Mouse (Mus musculus) stomach, embryonic 14.5 days (tissue): ENCODE measurements at regions not wholly inside any gene's neighbourhood (a gene's known extent, or its start where the extent isn't known, plus 50 kb on each side); places are given as distances from the start of the nearest gene placed in this dataset.

Source experiments
- ATAC-seq: fragments of 200-750 bp; cut with Nextera tagmentation; 2 replicates; pipeline ENCODE4 v1.8.0; 2017; ENCODE audit warnings: low read depth, moderate TSS enrichment; ENCODE audit not compliant: insufficient number of reproducible peaks, insufficient read depth, low FRiP score
- H3K27ac ChIP-seq: fragments of 300-500 bp; sonication (generic); 2 replicates; pipeline ENCODE4 v1.5.1; 2014; ENCODE audit warnings: mild to moderate bottlenecking, low read length, moderate library complexity, mixed read lengths
- H3K27me3 ChIP-seq: fragments of 300-500 bp; sonication (generic); 2 replicates; pipeline ENCODE4 v1.6.1; 2014; ENCODE audit warnings: low read length, control low read depth, mixed read lengths; ENCODE audit not compliant: control insufficient read depth, insufficient read depth
- H3K36me3 ChIP-seq: fragments of 300-500 bp; sonication (generic); 2 replicates; pipeline ENCODE4 v1.6.1; 2014; ENCODE audit warnings: mild to moderate bottlenecking, control low read depth, low read length, moderate library complexity, mixed read lengths; ENCODE audit not compliant: control insufficient read depth, insufficient read depth
- H3K4me1 ChIP-seq: fragments of 300-500 bp; sonication (generic); 2 replicates; pipeline ENCODE4 v1.6.1; 2014; ENCODE audit warnings: low read length, control low read depth, mixed read lengths; ENCODE audit not compliant: control insufficient read depth, insufficient read depth
- H3K4me2 ChIP-seq: fragments of 300-500 bp; sonication (generic); replicated peaks from 2 replicates; pipeline ENCODE4 v1.6.1; 2014; ENCODE audit warnings: low read depth, low read length, control low read depth
- H3K4me3 ChIP-seq: fragments of 300-500 bp; sonication (generic); 2 replicates; pipeline ENCODE4 v1.5.1; 2014; ENCODE audit warnings: low read depth, low read length, control low read depth
- H3K9ac ChIP-seq: fragments of 300-500 bp; sonication (generic); replicated peaks from 2 replicates; pipeline ENCODE4 v1.6.1; 2014; ENCODE audit warnings: low read depth, mild to moderate bottlenecking, control low read depth, low read length, moderate library complexity, mixed read lengths
- H3K9me3 ChIP-seq: fragments of 300-500 bp; sonication (generic); 2 replicates; pipeline ENCODE4 v1.6.1; 2016; ENCODE audit warnings: low read depth, low read length, control low read depth; ENCODE audit not compliant: control insufficient read depth
- WGBS: fragments of 180-500 bp; shearing (Covaris S2); extraction: QIAGEN DNeasy Blood & Tissue Kit; methylation state at CpG from one replicate; pipeline ENCODE4 v1.1.7; 2014; 5-methylcytosine and 5-hydroxymethylcytosine counted together

DNA sequence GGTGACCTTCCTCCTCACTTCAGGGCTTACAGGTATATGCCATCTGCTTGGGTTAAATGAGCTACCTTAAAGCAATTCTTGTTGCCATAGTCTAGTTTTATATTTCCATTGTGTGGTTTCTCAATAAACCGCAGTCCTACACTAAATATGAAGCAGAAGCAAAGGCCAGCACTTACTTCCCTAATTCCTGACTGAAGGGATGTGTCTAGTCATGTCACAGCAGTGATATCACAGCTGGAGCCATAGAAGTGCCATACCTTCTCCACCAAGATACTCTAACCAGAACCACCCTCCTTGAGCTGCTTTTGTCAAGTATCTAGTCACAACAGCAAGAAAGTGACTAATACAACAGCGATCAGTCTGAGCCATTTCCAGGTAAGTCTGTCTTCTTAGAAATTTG is 283.6 kb upstream of the Myo3a start:
- 92% methylated on average over 2 of the region's 2 CpGs for WGBS
- H3K9ac ChIP-seq = no peak overlapping the region
- H3K27me3 ChIP-seq = no peaks in the 10 kb centered on the region
- H3K36me3 ChIP-seq = no peaks in the 10 kb centered on the region
- H3K4me2 ChIP-seq = no peak overlapping the region
- H3K4me1 ChIP-seq = no peaks in the 10 kb centered on the region
- H3K9me3 ChIP-seq = no peaks in the 10 kb centered on the region
- H3K27ac ChIP-seq = no peak overlapping the region
- no peak for ATAC-seq
- no peak overlapping the region for H3K4me3 ChIP-seq

DNA sequence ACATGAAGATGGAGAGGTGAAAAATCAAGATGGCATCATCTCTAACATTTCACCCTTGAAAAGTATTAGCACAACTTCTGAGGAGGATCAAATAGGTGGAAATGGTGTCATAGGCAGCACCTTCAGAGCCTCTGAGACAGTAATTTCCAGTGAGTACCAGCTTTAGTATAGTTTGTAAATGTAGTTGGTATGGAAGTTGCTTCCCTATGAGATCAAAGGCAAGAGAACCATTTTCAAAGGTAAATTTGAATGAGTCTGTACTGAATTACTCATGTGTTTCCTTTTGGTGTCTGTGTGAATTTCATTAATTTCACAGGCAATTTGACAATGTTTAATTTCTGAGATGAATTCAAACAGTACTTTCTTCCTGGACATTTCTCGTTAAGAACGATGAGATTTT is 280.8 kb upstream of the Myo3a start:
- Histone ChIP-seq H3K36me3 (no peaks in the 10 kb centered on the region), H3K27me3 (no peaks in the 10 kb centered on the region), H3K4me2 (no peak overlapping the region), H3K9ac (no peak overlapping the region), H3K4me3 (no peak overlapping the region), H3K4me1 (no peaks in the 10 kb centered on the region), H3K9me3 (no peaks in the 10 kb centered on the region), H3K27ac (no peak overlapping the region)
- ATAC-seq = no peak
- WGBS = 93% methylated on average over 2 of the region's 2 CpGs

DNA sequence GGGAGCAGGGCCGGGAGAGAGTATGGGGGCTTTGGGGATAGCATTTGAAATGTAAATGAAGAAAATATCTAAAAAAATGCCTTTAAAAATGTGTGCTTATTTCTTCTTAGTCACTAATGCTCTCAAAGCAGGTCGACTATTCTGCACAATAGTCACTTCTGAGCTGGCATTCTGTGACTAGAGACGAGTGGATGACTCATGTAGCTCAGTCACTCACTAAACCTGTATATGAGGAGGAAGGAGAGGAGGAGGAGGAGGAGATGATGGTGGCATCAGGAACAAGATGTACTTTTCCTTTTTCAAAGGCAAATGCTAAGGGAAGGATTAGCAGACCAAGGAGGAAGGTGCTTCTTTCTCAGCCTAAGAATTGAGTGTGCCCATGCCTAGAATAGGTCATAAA is 276.0 kb upstream of the Myo3a start:
- Histone ChIP-seq H3K4me3 (no peak overlapping the region), H3K36me3 (no peaks in the 10 kb centered on the region), H3K9me3 (no peaks in the 10 kb centered on the region), H3K9ac (no peak overlapping the region), H3K4me1 (no peaks in the 10 kb centered on the region), H3K27me3 (no peaks in the 10 kb centered on the region), H3K27ac (no peak overlapping the region), H3K4me2 (no peak overlapping the region)
- 64% methylated on average over 3 of the region's 3 CpGs for WGBS
- ATAC-seq = no peak

DNA sequence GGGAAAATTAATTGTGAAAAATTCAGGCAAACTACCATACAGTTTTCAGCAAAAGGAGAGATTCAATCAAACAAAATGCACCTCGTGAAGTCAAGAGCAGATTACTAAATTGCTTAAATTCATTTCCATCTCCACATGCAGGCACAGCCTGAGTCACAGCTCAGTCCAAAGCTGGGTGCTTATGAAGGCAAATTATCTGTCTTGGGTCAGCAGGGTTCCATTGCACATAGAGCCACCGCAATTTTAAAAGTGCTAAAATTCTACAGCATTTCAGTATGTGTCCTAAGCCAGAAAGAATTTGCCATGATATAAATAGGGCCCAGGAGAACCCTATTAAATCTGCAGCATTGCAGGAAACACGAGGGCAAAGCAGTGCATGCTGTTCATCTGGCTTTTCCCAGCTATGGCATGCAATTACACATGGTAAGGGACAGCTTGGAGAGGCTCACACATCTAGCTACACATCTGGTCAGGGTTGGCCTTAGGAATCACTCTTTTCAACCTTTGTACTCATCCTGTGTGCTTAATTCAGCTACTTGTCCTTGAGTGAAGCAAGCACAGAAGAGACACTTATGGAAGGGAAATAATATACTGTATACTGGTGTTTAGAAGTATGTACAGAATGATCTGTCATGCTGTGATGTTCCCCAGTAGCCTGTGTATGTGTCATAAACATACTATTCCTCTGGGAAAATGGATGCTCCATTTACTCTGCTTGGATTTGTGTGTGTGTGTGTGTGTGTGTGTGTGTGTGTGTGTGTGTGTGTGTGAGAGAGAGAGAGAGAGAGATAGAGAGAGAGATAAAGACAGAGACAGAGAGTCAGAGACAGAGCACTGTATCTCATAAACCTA is 271.0 kb upstream of the Myo3a start:
- Histone ChIP-seq H3K4me3 (no peak overlapping the region), H3K9ac (no peak overlapping the region), H3K27ac (no peak overlapping the region), H3K9me3 (no peaks in the 10 kb centered on the region), H3K4me1 (no peaks in the 10 kb centered on the region), H3K27me3 (no peaks in the 10 kb centered on the region), H3K36me3 (no peaks in the 10 kb centered on the region), H3K4me2 (no peak overlapping the region)
- WGBS = 70% methylated on average over 3 of the region's 3 CpGs
- no peak for ATAC-seq

DNA sequence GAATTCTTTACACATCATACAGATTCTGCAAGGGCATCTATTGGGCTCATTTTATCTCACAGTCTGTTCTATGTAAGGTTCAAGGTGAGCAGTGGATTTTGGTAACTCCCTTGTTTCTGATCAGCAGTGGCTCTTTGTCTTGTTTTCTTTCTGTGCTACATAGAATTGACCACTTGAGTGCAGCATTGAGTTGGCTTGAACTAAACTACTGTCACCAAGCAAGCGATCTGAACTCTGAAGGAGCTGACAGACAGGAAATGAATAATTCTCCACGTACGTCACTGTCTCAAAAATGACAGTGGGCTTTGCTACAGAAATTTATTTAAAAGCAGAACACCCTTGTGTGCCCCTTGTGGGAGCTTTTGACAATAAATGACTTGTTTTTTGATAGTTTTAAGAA is 268.9 kb upstream of the Myo3a start:
- Histone ChIP-seq H3K4me3 (no peak overlapping the region), H3K27ac (no peak overlapping the region), H3K27me3 (no peaks in the 10 kb centered on the region), H3K9ac (no peak overlapping the region), H3K4me1 (no peaks in the 10 kb centered on the region), H3K4me2 (peak overlapping the region; percentile 27), H3K36me3 (no peaks in the 10 kb centered on the region), H3K9me3 (no peaks in the 10 kb centered on the region)
- WGBS = 0% methylated on average over 3 of the region's 3 CpGs
- ATAC-seq = peak; percentile 75; the same call in 1 of the 2 replicates

DNA sequence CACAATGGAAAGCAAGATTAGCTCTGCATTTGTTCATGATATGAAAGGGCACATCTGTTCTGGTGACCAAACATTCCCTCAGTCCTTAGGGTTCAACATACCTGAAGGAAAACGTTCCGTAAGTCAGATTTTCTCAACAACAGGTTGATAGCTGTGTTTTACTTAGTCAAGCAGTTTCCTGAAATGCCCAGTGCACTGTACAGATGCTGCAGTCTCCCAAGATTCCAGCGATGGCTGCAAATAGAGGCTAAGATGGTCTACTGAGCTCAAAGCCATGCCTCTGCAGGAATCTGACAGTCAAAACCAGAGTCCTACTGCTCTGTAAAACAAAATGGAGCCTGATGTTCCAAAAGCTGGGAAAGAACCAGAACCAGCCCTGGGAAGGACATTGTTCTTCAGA is 268.5 kb upstream of the Myo3a start:
- Histone ChIP-seq H3K27ac (no peak overlapping the region), H3K27me3 (no peaks in the 10 kb centered on the region), H3K4me2 (peak overlapping the region; percentile 27), H3K4me1 (no peaks in the 10 kb centered on the region), H3K9ac (no peak overlapping the region), H3K4me3 (no peak overlapping the region), H3K36me3 (no peaks in the 10 kb centered on the region), H3K9me3 (no peaks in the 10 kb centered on the region)
- ATAC-seq = no peak
- WGBS = 43% methylated on average over 3 of the region's 3 CpGs

DNA sequence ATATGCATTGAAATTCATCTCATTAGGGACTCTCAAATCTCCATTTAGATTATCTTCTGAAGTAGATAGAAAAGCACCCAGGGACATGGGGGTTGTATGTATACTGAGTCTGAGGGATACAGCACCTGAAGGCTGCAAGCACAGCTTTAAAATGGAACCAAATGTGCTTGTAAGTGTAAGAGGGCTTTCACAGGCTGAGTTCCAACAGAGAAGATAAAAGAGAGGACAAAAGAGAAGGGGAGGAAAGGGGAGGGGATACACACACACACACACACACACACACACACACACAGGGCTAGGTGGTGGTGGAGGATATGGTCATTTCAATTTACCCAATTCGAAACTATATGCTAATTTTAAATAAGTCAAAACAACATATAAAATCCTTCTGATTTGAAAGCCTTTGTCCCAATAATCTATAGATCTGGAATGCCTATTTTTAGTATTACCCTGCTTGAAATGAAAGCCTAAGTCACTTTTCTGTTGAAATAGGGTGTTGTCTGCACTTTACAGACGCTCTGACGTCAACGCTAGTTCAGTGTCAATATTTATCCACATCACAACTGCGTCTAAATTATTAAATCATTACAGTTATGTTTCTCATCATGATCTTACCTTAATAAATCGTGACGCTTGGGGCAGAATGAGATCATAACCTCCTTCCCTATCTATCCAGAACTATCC is 263.8 kb upstream of the Myo3a start:
- H3K9ac ChIP-seq = no peak overlapping the region
- H3K36me3 ChIP-seq = no peaks in the 10 kb centered on the region
- no peaks in the 10 kb centered on the region for H3K4me1 ChIP-seq
- H3K9me3 ChIP-seq = no peaks in the 10 kb centered on the region
- no peaks in the 10 kb centered on the region for H3K27me3 ChIP-seq
- H3K27ac ChIP-seq = 0 out of 2 replicates have a peak overlapping the region, but pooled peaks have one; percentile 21
- peak; percentile 42; the same call in 1 of the 2 replicates for ATAC-seq
- 7% methylated on average over 7 of the region's 7 CpGs for WGBS
- H3K4me3 ChIP-seq = no peak overlapping the region
- 0 out of 2 replicates have a peak overlapping the region, but pooled peaks have one; percentile 16 for H3K4me2 ChIP-seq

DNA sequence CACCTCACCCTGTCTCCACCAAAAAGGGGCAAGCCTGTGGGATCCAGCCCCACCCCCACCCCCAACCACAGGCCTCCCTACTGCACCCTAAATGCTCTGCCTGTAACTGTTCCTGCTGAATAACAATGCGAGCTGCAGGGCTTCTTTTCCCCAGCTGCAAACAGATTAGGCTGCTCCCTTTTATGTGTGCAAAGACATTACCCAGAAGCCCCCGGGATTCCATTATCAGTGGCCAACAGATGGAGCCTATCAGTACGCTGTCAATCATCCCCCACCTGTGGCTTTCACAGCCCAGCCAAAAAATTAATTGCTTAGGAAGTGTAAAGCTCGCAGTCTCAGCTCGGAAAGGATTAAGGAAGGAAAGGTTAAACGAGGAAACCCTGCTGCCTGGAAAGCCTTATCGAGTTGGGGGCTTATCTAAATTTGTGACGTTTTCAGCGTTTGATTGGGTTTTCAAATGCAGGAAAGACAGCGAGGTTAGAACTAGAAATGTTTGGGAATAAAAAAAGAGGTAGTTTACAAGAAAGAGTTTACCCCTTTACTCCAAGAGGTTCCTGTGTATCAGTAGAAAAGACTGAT is 263.2 kb upstream of the Myo3a start:
- H3K4me1 ChIP-seq = no peaks in the 10 kb centered on the region
- H3K9ac ChIP-seq = no peak overlapping the region
- peak; percentile 88 for ATAC-seq
- H3K4me3 ChIP-seq = no peak overlapping the region
- no peaks in the 10 kb centered on the region for H3K9me3 ChIP-seq
- H3K27ac ChIP-seq = 0 out of 2 replicates have a peak overlapping the region, but pooled peaks have one; percentile 21
- 2% methylated on average over 10 of the region's 10 CpGs for WGBS
- H3K27me3 ChIP-seq = no peaks in the 10 kb centered on the region
- no peaks in the 10 kb centered on the region for H3K36me3 ChIP-seq
- 0 out of 2 replicates have a peak overlapping the region, but pooled peaks have one; percentile 16 for H3K4me2 ChIP-seq
